Mouse (Mus musculus) MEL (cell line): Measurements from ENCODE around the gene Palld. TPM values are rescaled to one million over a fixed set of nuclear protein-coding genes. Genes with fewer than 3 reads are reported as not detected.

ENCODE experiments used
- DNase-seq: peaks from one replicate; pipeline ENCODE4 v3.0.0; 2011; ENCODE audit warnings: low read depth, low spot score
- H3K27ac ChIP-seq: 2 replicates; pipeline ENCODE4 v1.5.1; 2012; ENCODE audit warnings: low read depth, mild to moderate bottlenecking, control low read depth, low read length, moderate library complexity; ENCODE audit not compliant: control insufficient read depth
- H3K27me3 ChIP-seq, 2 experiments: fragments of 150-350 bp in 1 of 2; sonication (generic) in 1 of 2; 2 replicates each; pipeline ENCODE4 v1.6.1; 2012; ENCODE audit warnings: low read length in 2 of 2, mild to moderate bottlenecking in 2 of 2, improper control_type of control experiment in 1 of 2, moderate library complexity in 1 of 2; ENCODE audit not compliant: insufficient read depth in 2 of 2, control insufficient read depth in 1 of 2
- H3K36me3 ChIP-seq, 2 experiments: 2 replicates each; pipeline ENCODE4 v1.6.1; 2012 to 2014; ENCODE audit warnings: low read length in 2 of 2, improper control_type of control experiment in 1 of 2, inconsistent platforms in 1 of 2, mild to moderate bottlenecking in 1 of 2; ENCODE audit not compliant: insufficient read depth in 2 of 2, control insufficient read depth in 1 of 2
- H3K4me1 ChIP-seq, 2 experiments: fragments of 150-350 bp in 1 of 2; sonication (generic) in 1 of 2; 2 replicates each; pipeline ENCODE4 v1.6.1; 2012; ENCODE audit warnings: low read length in 2 of 2, improper control_type of control experiment in 1 of 2, mild to moderate bottlenecking in 1 of 2; ENCODE audit not compliant: insufficient read depth in 2 of 2, control insufficient read depth in 1 of 2
- H3K4me3 ChIP-seq, 2 experiments: fragments of 150-350 bp in 1 of 2; sonication (generic) in 1 of 2; 2 replicates each; pipeline ENCODE4 v1.5.1; 2012; ENCODE audit warnings: low read depth in 2 of 2, low read length in 2 of 2, mild to moderate bottlenecking in 2 of 2, moderate library complexity in 2 of 2, control low read depth in 1 of 2, improper control_type of control experiment in 1 of 2; ENCODE audit not compliant: control insufficient read depth in 1 of 2, insufficient read depth in 1 of 2
- H3K79me2 ChIP-seq: 2 replicates; pipeline ENCODE4 v1.6.1; 2012; ENCODE audit warnings: mild to moderate bottlenecking, low read length, moderate library complexity; ENCODE audit not compliant: control insufficient read depth, poor library complexity, insufficient read depth
- H3K9ac ChIP-seq: 2 replicates; pipeline ENCODE4 v1.6.1; 2012; ENCODE audit warnings: low read depth, mild to moderate bottlenecking, control low read depth, low read length, moderate library complexity; ENCODE audit not compliant: control insufficient read depth, poor library complexity, severe bottlenecking
- H3K9me3 ChIP-seq: fragments of 150-350 bp; sonication (generic); replicated peaks from 2 replicates; pipeline ENCODE4 v1.6.1; 2012; ENCODE audit warnings: mild to moderate bottlenecking, low read length, improper control_type of control experiment, moderate library complexity; ENCODE audit not compliant: insufficient read depth
- CHD2 ChIP-seq: IDR thresholded peaks from 2 replicates; pipeline ENCODE4 v1.6.1; 2011; ENCODE audit warnings: low read length, improper control_type of control experiment
- E2F4 ChIP-seq: IDR thresholded peaks from 2 replicates; pipeline ENCODE4 v1.6.1; 2011; ENCODE audit warnings: low read depth, low read length, improper control_type of control experiment, borderline replicate concordance
- ELF1 ChIP-seq: IDR thresholded peaks from 2 replicates; pipeline ENCODE4 v1.6.1; 2014; ENCODE audit warnings: low read depth, mild to moderate bottlenecking, inconsistent platforms, low read length, improper control_type of control experiment, moderate library complexity
- EP300 ChIP-seq, 2 experiments: IDR thresholded peaks; 2 replicates each; pipeline ENCODE4 v1.6.1; 2011; ENCODE audit warnings: improper control_type of control experiment in 2 of 2, low read length in 2 of 2, low read depth in 1 of 2, mild to moderate bottlenecking in 1 of 2
- HCFC1 ChIP-seq: IDR thresholded peaks from 2 replicates; pipeline ENCODE4 v1.6.1; 2012; ENCODE audit warnings: low read depth, mild to moderate bottlenecking, inconsistent platforms, low read length, improper control_type of control experiment, moderate library complexity
- JUND ChIP-seq: IDR thresholded peaks from 2 replicates; pipeline ENCODE4 v1.6.1; 2011; ENCODE audit warnings: low read depth, mild to moderate bottlenecking, improper control_type of control experiment, low read length
- MAZ ChIP-seq: IDR thresholded peaks from 2 replicates; pipeline ENCODE4 v1.6.1; 2012; ENCODE audit warnings: low read depth, mild to moderate bottlenecking, inconsistent platforms, low read length, improper control_type of control experiment
- MEF2A ChIP-seq: IDR thresholded peaks from 2 replicates; pipeline ENCODE4 v1.6.1; 2014; ENCODE audit warnings: low read depth, mild to moderate bottlenecking, inconsistent platforms, low read length, improper control_type of control experiment; ENCODE audit not compliant: poor library complexity, insufficient replicate concordance, severe bottlenecking; ENCODE audit errors: extremely low read depth
- MYB ChIP-seq: IDR thresholded peaks from 2 replicates; pipeline ENCODE4 v1.6.1; 2011; ENCODE audit warnings: mild to moderate bottlenecking, low read depth, low read length, improper control_type of control experiment
- MYC ChIP-seq: IDR thresholded peaks from 2 replicates; pipeline ENCODE4 v1.6.1; 2011; ENCODE audit warnings: low read depth, mild to moderate bottlenecking, low read length, improper control_type of control experiment, moderate library complexity
- NELFE ChIP-seq: IDR thresholded peaks from 2 replicates; pipeline ENCODE4 v1.6.1; 2011; ENCODE audit warnings: low read depth, low read length, improper control_type of control experiment
- NRF1 ChIP-seq: IDR thresholded peaks from 2 replicates; pipeline ENCODE4 v1.6.1; 2014; ENCODE audit warnings: low read depth, mild to moderate bottlenecking, inconsistent platforms, low read length, improper control_type of control experiment, moderate library complexity; ENCODE audit not compliant: poor library complexity, insufficient read depth, severe bottlenecking
- POLR2AphosphoS2 ChIP-seq: IDR thresholded peaks from 2 replicates; pipeline ENCODE4 v1.6.1; 2011; ENCODE audit warnings: low read length, improper control_type of control experiment
- POLR2AphosphoS5 ChIP-seq: IDR thresholded peaks from 2 replicates; pipeline ENCODE4 v1.6.1; 2012; ENCODE audit warnings: low read depth, borderline replicate concordance, mild to moderate bottlenecking, inconsistent platforms, low read length, moderate library complexity, mixed read lengths
- RCOR1 ChIP-seq: IDR thresholded peaks from 2 replicates; pipeline ENCODE4 v1.6.1; 2012; ENCODE audit warnings: low read depth, mild to moderate bottlenecking, inconsistent platforms, low read length, improper control_type of control experiment
- SIN3A ChIP-seq: IDR thresholded peaks from 2 replicates; pipeline ENCODE4 v1.6.1; 2012; ENCODE audit warnings: low read length, improper control_type of control experiment, inconsistent platforms
- SMC3 ChIP-seq: IDR thresholded peaks from 2 replicates; pipeline ENCODE4 v1.6.1; 2011; ENCODE audit warnings: low read depth, low read length, improper control_type of control experiment
- TAL1 ChIP-seq: IDR thresholded peaks from 2 replicates; pipeline ENCODE4 v1.6.1; 2012; ENCODE audit warnings: mild to moderate bottlenecking, inconsistent platforms, low read length, moderate library complexity, mixed read lengths
- TCF12 ChIP-seq: IDR thresholded peaks from 2 replicates; pipeline ENCODE4 v1.6.1; 2014; ENCODE audit warnings: low read depth, mild to moderate bottlenecking, inconsistent platforms, low read length, improper control_type of control experiment, moderate library complexity
- UBTF ChIP-seq: IDR thresholded peaks from 2 replicates; pipeline ENCODE4 v1.6.1; 2012; ENCODE audit warnings: low read depth, mild to moderate bottlenecking, inconsistent platforms, low read length, improper control_type of control experiment, moderate library complexity, borderline replicate concordance; ENCODE audit not compliant: insufficient read depth
- USF2 ChIP-seq, 2 experiments: IDR thresholded peaks; 2 replicates each; pipeline ENCODE4 v1.6.1; 2011 to 2012; ENCODE audit warnings: improper control_type of control experiment in 2 of 2, low read length in 2 of 2, borderline replicate concordance in 1 of 2, inconsistent platforms in 1 of 2, low read depth in 1 of 2, mild to moderate bottlenecking in 1 of 2; ENCODE audit not compliant: insufficient read depth in 1 of 2
- ZMIZ1 ChIP-seq: IDR thresholded peaks from 2 replicates; pipeline ENCODE4 v1.6.1; 2012; ENCODE audit warnings: low read depth, mild to moderate bottlenecking, inconsistent platforms, low read length, improper control_type of control experiment, moderate library complexity
- ZNF384 ChIP-seq: IDR thresholded peaks from 2 replicates; pipeline ENCODE4 v1.6.1; 2012; ENCODE audit warnings: low read depth, mild to moderate bottlenecking, inconsistent platforms, low read length, improper control_type of control experiment
- polyA plus RNA-seq, 2 experiments: library from polyadenylated mRNA; stranded (reverse) in 1 of 2; unstranded in 1 of 2; fragments of >175 nt in 1 of 2; fragments of >200 nt in 1 of 2; gene quantifications; 2 replicates each; pipeline versions ENCODE4 v1.2.1 to v1.2.4; 2012; ENCODE audit warnings: low replicate concordance in 2 of 2, low read depth in 1 of 2; ENCODE audit not compliant: insufficient read length in 2 of 2, insufficient read depth in 1 of 2, missing spikeins in 1 of 2
- total RNA-seq: library from RNA; depleted of rRNA; stranded (reverse); fragments of 300-350 nt; gene quantifications from 2 replicates; pipeline ENCODE4 v1.2.3, GENCODE M21; 2012

Palld gene
- total and polyA plus RNA-seq, 3 experiments: 0.23 to 1.9 TPM; not detected in 1

- no peaks in the 10 kb centered on the region for H3K36me3 ChIP-seq
- no peak overlapping the region for H3K4me3 ChIP-seq
- no peak overlapping the region for H3K27ac ChIP-seq
- no peak overlapping the region for H3K9ac ChIP-seq
- DNase-seq: no peak
- TF ChIP-seq E2F4 (no peak), RCOR1 (no peak), MAZ (no peak), ELF1 (no peak), SIN3A (no peak), HCFC1 (no peak), ZMIZ1 (no peak), USF2 (IDR thresholded peaks at IDR 0.05; ENCODE audit: borderline replicate concordance in 1 of 2, insufficient read depth in 1 of 2, low read depth in 1 of 2, low read length in 2 of 2) (no peak), CHD2 (no peak), JUND (no peak)
- H3K79me2 ChIP-seq: no peaks in the 10 kb centered on the region
- no peaks in the 10 kb centered on the region for H3K4me1 ChIP-seq
- no peaks in the 10 kb centered on the region for H3K27me3 ChIP-seq
- H3K9me3 ChIP-seq: no peaks in the 10 kb centered on the region
Measured at GRCm38 (mm10) chr8:61844575-61844974, 57.9 kb downstream of the Palld start.

GRCm38 (mm10) chr8:61843776-61844175 is 58.7 kb downstream of the Palld start:
- H3K4me3 ChIP-seq: no peak overlapping the region
- no peaks in the 10 kb centered on the region for H3K4me1 ChIP-seq
- H3K36me3 ChIP-seq: no peaks in the 10 kb centered on the region
- DNase-seq: no peak
- no peaks in the 10 kb centered on the region for H3K79me2 ChIP-seq
- no peak overlapping the region for H3K9ac ChIP-seq
- no peaks in the 10 kb centered on the region for H3K9me3 ChIP-seq
- no peak overlapping the region for H3K27ac ChIP-seq
- H3K27me3 ChIP-seq: no peaks in the 10 kb centered on the region
- no peak for TF ChIP-seq CHD2
- TF ChIP-seq SMC3: no peak
- TF ChIP-seq ZNF384: no peak
- no peak for TF ChIP-seq JUND
- no peak for TF ChIP-seq EP300 (IDR thresholded peaks at IDR 0.05; ENCODE audit: low read depth in 1 of 2, low read length in 2 of 2)
- no peak for TF ChIP-seq E2F4
- TF ChIP-seq TAL1: no peak
- no peak for TF ChIP-seq POLR2AphosphoS5
- no peak for TF ChIP-seq UBTF
- TF ChIP-seq ZMIZ1: no peak
- TF ChIP-seq NRF1: no peak
- no peak for TF ChIP-seq POLR2AphosphoS2
- TF ChIP-seq TCF12: no peak
- no peak for TF ChIP-seq HCFC1
- no peak for TF ChIP-seq MYB
- no peak for TF ChIP-seq SIN3A
- TF ChIP-seq NELFE: no peak
- TF ChIP-seq MYC: no peak
- TF ChIP-seq MEF2A: no peak
